Mouse (Mus musculus) cerebellum, adult 18-20 months (tissue): Measurements from ENCODE around the gene Snx7.

ENCODE experiments used
- DNase-seq, 2 experiments: peaks; one replicate each; pipeline ENCODE4 v3.0.0; 2021

Snx7 gene

DNA sequence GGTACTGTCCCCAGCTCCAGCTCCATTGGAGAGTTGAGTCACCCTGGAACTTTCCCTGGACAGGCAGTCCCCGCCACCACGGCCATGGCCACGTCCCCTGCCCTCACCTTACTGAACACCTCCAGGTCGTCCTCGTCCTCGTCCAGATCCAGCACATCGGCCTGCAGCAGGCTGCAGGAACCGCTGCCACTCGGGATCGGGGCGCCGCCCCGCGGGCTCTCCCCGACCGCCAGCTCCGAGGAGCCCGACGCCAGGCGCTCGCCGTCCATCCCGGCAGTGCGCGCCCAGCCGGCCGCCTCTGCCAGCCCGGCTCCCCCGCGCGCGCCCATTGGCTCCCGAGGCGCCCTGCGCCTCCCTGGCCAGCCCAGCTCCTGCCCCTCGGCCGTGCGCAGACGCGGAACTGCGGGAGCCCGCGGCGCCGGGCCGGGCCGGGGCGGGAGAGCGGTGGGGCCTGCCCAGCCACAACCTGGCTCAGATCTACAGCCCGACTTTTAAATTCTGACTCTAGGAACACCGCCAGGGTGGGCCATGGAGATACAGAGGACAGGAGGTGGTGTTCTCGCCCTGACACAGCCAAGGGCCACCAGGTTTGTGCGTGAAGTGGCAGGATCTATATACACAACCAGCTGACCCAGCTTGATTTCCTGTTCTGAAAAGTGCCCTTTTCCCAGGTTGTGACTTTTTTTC lies at the start of gene Snx7:
TSS of gene Snx7 (minus strand) at position 300 of the 687 bp plus-strand sequence.
- peak; percentile 47 to 70 for DNase-seq

DNA sequence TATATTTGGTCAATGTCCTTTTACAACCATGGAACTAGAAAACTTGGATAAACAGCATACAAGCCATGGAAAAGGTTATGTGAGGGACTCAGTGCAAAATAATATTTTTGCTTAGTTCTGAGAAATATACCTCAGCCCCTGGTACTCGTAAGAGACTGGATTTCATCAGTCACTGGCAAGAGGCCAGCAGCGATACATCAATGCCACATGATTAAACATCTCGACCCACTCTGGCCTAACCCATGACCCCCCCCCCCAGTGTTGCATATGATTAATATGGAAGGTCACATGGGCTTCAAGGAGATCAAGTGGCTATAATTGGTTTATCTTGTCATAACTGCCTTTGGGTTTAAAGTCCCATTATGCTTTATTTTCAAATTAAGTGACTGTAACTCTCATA lies 46.7 kb upstream of the Snx7 start:
- DNase-seq, result no peak

DNA sequence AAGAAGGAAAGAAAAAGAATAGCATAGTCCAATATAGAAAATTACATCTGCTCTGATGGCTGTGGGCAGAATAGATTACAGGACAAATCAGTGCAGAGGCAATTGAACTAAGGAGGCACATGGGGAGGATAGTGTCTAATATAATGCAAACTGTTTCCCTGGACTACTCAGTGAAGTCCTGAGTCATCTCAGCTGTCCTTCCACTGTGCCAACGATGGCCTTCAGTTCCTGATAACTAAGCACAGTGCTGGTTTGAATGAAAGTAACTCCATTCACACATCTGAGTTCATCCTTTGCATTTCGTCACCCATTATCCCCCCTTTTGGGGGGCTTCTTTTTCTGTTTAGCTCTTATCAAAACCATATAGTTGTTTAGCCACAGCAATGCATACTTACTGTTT lies 25.0 kb upstream of the Snx7 start:
- no peak for DNase-seq

DNA sequence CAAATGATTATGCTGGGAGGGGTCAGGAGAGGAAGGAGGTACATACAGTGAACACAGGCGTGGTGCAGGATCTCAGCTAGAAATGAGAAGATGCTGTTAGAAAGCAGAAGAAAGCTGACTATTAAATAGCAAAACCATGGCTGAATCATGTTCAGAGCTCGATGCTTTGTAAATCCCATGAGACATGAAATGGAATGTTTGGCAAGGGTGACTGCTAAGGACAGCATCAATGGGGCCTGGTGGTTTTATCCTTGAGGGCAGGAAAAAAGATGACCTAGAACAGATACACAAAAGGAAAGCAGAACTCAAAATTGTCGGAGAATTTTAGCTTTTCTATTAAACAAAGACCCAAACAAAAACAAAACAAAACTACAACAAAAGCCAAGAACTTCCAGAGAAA lies 6.7 kb upstream of the Snx7 start:
- no peak for DNase-seq

DNA sequence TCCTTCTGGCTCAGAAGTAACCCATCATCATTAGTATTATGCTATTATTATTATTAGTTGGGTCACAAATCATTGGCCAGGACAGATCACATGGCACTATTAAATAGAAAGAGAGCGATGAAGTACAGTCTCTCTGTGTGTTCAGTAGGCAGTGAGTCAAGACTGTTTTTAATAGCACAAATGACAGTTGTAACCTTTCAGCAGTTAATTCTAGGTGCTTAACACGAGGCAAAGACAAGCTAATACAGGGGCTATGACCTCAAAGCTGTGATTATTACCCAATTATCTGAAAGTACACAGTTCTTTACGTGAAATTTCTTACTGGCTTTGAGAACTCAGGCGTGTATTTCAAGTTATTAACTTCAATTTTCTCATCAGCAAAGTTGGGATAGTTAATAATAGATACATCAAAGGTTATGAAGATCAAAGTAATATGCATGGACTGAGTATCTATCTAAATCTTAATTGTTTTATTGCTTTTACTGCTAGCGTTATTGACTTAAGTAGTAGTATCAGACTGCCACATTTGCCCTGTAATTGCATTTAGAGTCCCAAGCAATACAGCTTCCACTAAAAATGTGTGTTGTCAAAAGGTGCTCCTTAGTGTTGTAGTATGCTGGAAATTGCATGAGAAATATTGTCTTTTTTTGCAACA lies 4.6 kb upstream of the Snx7 start:
- DNase-seq, result no peak

DNA sequence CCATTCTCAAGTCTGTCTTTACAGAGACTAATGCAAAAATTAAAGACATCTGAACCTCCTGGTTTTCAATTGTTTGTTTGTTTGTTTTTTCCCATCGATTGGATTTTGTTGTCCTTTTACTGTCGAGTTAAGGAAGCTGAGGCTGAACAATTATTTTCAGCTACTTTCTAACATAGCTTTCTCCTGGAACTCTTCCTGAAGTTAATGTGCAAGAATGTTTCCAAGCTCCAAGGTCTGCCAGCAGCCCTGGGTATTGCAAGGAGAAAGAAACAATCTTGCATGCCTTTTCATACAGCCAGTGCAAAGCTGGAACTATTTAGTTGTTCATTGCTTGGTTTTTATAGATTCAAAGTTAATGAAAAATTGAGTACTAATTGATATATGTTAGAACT lies 584 bp upstream of the Snx7 start:
- DNase-seq, result no peak

DNA sequence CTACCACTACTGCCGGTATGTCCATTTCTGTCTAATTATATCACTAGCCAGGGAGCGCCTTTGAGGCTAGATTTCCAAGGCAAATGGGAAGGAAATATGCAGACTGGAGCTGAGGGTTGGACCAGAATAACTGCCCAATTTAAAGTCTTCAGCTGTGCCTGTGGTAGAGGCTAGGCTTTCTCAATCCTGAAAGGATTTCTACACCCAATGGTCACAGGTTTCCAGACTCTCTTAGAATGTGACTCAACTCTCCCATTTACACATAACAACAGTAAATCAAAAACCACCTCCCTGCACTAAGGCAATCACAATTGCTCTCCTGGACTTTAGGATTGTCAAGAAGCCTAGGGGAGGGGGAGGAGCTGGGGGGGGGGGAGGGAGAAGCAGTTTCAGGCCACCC lies 645 bp downstream of the Snx7 start:
- no peak for DNase-seq

DNA sequence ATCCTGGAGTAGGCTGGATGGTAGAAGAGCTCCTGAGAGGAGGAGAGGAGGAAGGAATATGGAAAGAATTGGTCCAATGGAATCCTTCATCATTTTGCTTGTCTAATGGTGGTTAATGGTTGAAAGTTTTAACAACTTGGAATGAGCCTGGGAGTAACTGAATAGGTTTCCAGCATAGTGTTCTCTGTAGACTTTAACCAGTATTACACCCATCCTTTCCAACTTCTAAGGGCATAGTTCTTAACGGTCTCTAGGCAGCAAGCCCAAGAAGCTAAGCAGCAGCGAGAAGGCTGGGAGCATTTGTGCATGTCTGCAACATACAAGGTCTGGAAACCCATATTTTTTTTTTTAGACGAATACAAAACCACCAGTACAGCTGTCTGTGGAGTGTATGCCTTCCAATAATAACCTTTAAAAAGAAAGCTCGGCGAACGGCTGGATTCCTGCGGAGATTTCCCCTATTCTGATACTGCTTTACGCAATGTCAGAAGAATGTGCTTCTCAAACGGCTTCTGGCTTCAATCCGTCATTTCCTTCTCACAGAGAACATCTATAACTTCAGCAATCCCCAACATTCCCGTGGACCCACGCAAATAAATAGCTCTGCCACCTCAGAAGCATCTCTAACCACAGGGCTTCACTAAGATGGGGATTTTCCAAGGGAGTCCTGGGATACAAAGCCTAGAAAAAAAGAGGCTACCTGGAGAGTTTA lies 1.9 kb downstream of the Snx7 start:
- no peak for DNase-seq

DNA sequence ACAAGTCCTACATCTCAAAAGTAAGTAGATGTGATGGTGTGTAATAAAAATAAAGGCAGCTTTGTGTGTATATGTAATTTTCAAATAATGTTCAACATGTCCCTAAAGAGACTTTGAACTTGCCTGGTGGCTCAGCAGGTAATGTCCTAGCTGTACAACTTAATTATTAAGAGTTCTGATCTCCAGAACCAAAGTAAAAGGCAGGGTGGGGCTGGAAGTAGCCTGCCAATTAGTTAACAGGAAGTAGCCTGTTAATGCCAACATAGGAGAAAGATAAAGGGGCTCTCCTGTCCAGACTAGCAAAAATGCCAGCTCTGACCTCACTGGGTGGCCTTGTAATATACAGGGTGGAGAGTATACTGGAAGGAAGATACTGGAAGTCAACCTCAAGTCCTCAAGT lies 3.1 kb downstream of the Snx7 start:
- DNase-seq, result no peak

DNA sequence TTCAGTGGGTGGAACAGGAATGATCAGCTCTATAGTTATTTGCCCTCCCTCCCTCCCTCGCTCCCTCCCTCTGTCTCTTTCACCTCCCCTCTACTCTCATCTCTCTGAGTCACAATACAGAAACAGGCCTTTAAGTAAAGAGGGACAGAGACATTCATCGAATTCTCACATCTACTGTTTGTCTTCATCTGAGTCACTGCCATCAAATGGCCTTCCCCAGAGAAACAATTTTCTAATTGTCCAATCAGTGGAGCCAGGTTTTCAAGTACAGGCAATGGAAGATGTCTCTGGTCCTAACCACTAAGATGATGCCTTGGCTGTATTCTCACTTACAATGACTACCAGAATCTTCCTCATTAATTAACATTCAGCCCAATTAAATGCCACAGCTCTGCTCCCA lies 5.8 kb downstream of the Snx7 start:
- DNase-seq, result no peak

DNA sequence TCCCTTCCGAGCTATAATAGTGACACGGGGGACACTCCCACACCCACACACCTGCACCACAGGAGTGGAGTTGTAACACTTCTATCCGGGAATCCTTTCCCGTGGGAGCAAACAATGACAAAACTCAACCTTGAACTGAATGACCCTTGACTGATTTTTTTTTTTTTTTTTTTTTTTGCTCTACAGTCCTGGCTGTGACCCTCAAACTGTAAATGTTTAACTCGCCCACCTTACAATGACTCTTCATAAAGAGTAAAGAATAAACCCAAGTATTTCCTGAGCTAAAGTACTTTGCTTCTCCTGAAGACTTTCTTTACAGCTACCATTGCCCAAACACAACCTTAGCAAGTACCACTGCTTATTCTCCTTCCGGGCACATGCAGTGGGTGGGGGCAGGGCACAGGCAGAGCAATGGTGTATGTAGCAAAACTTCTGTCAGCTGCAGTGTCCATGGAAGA lies 6.7 kb downstream of the Snx7 start:
- DNase-seq, result no peak

DNA sequence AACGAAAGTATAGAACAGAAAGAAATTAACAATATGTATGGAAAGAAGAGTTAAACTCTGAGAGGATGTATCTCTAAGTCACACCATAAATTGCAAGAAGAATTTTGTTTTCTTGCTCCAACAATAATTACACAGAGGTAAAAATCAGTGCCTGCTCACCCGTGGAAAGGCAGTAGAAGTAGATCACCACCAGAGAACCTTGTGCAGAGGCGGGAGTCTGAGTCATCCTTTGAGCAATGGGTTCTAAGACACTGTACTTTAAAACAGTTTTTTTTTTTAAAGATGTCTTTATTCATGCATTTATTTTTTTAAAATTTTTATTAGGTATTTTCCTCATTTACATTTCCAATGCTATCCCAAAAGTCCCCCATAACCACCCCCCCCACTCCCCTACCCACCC lies 9.7 kb downstream of the Snx7 start:
- DNase-seq, result no peak

DNA sequence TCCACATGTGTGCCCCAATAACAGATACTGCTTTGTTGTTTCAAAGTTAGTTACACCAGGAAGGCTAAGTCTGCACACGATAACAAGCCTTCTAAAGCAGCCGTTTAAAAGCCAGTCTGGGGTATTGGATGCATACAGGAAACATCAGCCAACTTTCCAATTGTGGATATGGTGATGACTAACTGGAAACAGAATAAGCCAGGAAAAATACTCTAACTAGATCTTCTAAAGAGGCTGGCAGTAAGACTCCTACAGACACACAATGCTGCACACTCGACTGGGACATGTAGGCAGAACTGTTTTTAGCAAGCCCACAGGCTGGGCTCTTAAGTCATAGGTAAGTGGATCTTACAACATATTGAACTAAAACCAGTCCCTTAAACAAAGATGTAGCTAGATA lies 15.0 kb downstream of the Snx7 start:
- DNase-seq, result no peak

DNA sequence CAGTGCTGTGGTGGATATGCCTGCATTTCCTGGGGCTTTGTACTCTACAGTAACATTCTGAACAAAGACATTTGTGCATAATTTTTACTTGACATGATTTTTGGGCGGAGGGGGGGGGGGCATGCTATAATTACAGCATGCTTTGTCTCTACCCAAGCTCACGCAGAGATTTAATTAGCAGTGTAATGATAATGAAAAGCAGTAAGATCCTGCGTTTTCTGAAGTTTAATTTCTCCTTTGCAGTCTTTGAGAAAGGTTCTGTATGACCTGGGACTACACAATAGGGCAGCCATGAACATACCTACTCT lies 16.7 kb downstream of the Snx7 start:
- DNase-seq, result no peak

DNA sequence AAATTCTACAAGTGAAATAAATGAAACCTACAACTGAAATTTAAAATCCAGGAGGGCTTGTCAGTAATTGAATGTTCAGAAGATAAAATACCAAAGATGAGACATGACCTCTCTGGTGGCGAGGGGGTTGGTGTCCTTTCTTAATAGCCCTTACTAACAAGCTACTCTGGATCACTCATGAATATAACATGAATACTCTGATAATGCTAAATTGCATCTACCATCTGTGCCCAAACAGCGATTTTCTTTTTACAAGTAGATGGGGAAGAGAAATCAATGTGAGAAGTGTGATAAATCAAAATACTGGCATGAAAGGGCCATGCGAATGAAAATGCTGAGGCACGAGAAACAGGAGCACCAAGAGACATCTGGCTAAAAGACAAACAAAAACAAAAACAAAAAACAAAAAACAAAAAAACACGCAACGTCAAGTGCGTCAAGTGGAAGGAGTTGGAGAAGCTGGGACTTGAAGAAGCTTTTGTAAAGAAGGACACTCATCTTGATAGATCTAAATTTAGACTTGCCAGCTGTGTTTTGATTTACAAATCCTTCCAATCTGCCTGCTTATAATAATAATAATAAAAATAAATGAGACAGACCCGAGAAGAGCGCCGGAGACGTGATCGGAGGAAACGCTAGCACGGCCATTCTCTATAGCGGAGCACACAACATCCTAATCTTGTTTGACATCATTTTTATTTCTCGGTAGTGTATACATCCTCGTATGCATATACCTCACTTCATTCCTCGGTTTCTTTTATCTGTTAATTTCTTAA lies 17.3 kb downstream of the Snx7 start:
- no peak for DNase-seq

DNA sequence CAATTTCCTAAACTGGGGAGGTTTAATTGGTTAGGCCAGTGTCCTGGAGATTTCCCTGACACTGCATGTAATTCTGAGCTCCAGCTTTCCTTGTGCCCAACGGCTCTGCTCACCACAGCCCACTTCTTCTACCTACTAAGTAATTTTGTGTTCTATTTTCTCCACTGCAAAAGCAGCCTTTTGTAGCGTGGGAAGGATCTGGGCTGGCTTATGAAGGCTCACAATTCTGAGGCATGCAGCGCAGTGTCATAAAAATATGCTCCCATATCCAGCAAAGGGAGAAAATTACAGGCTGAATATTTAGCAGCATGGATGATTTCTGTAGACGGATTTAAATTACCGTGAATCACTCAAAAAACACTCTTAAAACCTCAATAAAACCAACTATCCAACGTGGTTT lies 19.9 kb downstream of the Snx7 start:
- DNase-seq, result no peak

DNA sequence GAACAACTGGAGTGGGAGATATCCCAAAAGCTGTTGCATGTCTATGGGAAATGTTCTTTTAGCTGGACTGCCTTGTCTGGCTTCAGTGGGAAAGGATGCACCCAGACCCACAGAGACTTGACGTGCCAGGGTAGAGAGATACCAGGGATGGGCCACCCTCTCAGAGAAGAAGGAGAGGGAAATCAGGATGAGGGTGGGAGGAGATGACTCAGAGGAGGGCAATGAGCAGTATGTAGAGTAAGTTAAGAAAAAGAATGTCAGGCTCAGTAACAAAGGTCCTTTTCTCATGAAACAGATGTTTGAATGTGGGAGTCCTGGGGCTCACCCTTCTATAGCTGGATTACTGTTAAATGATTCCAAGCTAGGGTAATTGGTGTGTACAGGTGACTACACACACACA lies 26.1 kb downstream of the Snx7 start:
- DNase-seq, result no peak

DNA sequence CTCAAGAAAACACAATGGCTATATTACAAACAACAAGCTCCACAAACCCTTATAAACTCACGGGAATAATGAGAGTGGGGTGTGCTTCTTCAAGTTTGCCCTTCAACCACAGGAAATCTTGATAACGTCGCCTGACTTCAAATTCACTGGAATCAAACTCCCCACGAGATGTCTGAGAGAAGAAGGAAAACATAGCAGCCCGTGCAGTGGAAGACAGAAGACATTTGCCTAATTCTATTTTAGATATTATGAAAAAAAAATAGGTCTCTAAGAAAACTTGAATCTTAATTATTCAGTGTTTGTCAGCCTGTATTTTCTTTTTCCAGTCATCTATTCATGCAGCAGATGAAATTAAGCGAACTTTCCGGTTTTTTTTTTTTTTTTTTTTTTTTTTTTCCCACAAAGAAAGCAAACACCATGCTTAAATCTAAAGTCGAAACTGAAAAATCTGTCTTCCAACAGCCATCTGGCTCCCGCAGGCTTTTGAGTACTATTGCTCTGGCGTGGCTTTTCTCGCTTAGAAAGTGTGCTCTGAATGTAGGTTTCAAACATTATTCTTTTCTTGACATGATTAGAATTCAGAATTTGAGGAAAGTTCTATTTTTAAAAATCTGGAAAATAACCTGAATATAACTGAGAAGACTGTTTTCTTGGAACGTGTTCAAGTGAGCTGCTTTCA lies 28.7 kb downstream of the Snx7 start:
- no peak for DNase-seq

DNA sequence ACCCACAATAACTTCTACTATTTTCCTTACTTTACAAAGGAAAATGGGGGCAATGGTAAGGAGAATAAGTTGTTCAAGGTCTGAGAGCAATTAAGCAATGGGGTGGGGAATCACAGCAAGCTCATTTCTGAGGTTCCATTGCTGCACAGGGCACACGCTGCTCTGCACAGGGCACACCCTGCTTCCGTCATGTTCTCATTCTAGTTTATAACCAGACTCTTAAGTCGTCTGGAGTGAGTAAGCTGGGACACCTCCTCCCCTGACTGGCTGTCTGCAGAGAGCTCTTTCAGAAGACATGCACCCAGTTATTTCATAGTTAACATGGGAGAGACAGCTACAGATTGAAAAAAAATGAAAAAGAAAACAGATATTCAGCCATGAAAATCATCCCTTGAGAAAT lies 30.7 kb downstream of the Snx7 start:
- no peak for DNase-seq

DNA sequence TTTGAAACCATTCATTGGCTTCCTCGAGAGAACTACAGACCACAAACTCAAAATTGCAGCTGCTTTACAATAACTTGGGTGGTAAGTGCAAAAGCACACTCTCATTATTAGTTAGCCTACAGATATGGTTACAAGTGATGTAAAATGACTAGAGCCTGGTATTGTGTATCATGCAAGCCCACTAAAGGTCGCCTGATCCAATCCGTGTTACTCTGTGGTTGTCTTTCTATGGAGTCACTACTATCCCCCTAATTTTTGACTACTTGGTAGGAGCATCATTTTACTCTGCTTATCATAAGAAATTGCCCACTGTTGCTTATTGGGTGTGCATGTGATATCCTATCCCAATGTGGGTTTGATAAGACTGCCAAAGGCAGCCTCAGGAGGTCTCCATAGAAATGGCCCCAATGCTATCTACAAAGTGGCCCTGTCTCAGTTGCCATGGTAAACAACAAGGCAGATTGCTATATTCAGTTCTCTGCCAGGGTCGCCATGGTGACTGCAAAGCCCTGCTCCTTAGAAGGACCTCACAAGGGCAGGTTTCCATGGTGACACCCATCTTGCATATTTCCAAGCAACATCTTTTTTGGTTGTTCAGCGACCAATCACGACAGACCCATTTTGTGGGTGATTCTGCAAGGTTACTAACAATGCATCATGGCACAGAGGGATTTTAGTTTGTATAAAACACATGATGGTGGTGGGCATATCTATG lies 42.1 kb downstream of the Snx7 start:
- no peak for DNase-seq

DNA sequence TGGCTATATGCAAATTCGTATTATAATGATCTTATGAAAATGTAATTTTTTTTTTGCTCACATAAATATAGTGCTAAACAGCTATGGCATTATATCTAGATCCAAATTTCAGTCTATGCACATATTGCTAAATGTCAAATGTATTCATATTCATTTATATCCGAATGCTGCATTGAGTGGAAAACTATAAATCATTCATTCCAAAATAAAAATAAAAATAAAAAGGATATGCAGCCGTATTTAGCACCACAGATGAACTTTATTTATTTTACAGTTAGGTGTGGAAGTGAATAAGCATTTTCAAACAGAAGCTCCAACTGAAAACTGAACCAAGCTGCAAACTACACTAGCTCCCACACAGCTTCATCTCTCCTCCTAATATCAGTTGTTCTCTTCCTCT lies 45.5 kb downstream of the Snx7 start:
- DNase-seq, result no peak

DNA sequence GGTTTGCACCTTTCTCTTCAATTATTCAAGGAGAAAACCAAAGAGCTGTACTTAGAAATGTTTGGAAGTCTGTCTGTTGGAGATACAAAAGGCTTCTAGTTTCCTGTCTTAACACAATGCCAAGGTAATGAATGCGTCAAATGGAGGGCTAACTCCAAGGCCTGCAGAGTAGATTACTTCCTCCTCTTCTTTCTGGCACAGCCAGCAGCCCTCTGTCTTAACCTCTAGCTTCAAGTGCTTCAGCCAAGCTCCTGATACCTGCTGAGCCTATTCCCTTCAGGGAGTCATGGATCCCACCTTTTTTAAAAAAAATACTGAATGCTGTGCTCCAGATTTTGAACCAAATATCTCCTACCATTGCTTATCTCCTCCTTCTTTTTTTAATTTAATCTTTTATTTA lies 51.1 kb downstream of the Snx7 start:
- DNase-seq, result no peak

DNA sequence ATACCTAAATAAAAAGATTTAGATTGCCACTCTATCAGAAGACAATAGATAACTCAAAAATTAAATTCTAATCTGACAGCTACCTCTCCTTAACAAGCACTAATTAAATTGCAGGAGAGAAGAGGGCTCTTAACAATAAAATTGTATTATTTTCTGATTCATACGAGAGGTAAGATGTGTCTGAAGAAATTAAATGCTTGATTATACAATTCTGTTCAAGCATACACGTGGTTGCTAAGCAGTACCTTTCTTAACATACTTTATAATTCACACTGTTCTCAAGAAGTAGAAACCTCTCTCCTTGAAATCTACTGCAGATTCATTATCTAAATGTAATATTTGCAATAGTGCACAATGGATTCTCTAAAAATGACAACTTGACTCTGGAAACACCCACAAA lies 54.5 kb downstream of the Snx7 start:
- no peak for DNase-seq
